Mouse (Mus musculus): Measurements from ENCODE around the gene Cnn1.
"Not testable (repeated sequence)": the region's sequence is repeated elsewhere in the genome, so short reads cannot be mapped to it uniquely, and the experiment has no call there.

Cnn1 gene

GRCm38 (mm10) chr9:22075778-22076177 is 23.2 kb upstream of the Cnn1 start:
- not testable (repeated sequence) for DNase-seq (ENCODE audit: low spot score in 2 of 2)

- no peak for DNase-seq (ENCODE audit: low spot score in 2 of 2)
Measured at GRCm38 (mm10) chr9:22076223-22076622, 22.8 kb upstream of the Cnn1 start.

DNA sequence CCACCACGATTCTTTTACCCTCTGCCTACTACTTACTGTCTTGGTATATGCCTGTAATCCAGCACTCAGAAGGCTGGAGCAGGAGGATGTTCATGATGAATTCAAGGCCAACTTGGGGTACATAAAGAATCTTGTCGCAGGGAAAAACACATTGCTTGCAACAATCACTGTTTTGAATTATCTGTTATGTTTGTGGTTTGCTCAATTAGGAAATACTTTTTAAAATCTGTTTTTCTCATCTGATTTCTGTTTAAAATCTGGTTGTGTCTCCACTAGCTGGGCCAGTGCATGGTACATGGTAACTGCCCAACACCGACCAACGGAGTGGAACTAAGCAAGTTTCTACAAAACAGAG is 14.4 kb upstream of the Cnn1 start:
- DNase-seq (ENCODE audit: low spot score in 2 of 2): no peak

DNA sequence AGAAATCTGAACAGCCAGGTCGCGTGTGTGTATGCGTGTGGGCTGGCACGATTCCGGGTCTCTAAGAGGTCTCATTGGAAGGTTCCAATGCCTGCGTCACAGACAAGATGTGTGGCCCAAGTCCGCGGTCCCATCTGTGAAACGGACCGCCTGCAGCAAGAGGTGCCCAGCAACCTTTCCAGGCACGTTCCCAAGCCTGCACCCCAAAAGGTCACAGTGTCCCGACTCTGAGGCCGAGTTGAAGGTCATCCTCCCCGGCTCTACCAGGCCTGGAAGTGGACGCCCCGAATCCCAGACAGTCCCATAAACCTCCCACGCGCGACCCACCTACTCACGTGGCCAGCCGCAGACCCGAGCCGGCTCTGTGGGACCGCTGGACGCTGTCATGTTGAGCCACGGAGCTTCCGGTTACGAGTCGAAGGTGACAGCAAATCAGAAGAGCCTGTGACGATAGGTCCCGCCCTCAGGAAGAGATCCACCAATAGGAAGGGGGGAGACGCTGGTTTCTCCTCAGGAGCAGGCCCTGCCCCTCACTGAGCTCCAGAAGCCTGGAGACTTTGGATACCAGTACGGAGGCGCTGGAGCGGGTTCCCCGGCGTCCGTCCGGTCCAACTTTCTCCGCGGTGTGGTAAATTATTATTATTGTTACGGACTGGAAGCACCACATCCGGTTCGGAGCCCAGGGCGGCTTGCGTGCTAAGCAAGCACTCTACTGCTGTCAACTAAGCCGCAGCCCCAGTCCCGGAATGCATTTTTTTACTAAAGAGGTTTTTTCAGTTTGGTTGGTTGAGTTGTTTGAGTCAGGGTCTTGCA is 13.8 kb upstream of the Cnn1 start, which contains the start of gene Ecsit:
Ecsit (minus strand) TSS at position 417 of the 813 bp plus-strand sequence.
- peak; percentile 75 to 88 for DNase-seq (ENCODE audit: low spot score in 2 of 2)

- no peak for DNase-seq (ENCODE audit: low spot score in 2 of 2)
Measured at GRCm38 (mm10) chr9:22086012-22086411, 13.0 kb upstream of the Cnn1 start.

- DNase-seq (ENCODE audit: low spot score in 2 of 2): no peak
Measured at GRCm38 (mm10) chr9:22087034-22087618, 11.9 kb upstream of the Cnn1 start.

DNA sequence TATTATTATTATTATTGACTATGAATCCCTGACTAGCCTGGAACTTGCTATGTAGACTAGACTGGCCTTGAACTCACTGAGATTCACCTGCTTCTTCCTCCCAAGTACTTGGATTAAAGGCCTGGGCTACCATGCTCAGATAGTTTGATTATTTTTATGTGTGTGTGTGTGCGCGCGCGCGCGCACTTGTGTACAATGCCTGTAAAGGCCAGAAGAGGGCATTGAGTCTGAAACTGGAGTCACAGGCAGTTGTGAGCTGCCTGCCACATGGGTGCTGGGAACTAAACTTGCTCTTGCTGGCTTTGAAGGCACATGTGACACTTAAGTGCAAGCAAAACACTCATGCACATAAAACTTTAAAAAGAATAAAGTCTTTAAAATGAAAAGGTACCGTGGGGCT is 9.7 kb upstream of the Cnn1 start:
- DNase-seq (ENCODE audit: low spot score in 2 of 2): no peak

- DNase-seq (ENCODE audit: low spot score in 2 of 2): no peak
Measured at GRCm38 (mm10) chr9:22089986-22090385, 9.0 kb upstream of the Cnn1 start.

- no peak for DNase-seq (ENCODE audit: low spot score in 2 of 2)
Measured at GRCm38 (mm10) chr9:22092746-22093145, 6.3 kb upstream of the Cnn1 start.

- DNase-seq (ENCODE audit: low spot score in 2 of 2): peak; percentile 80 to 82
Measured at GRCm38 (mm10) chr9:22095854-22096307, 3.1 kb upstream of the Cnn1 start.

- DNase-seq (ENCODE audit: low spot score in 2 of 2): no peak
Measured at GRCm38 (mm10) chr9:22099922-22100321, 906 bp downstream of the Cnn1 start.

DNA sequence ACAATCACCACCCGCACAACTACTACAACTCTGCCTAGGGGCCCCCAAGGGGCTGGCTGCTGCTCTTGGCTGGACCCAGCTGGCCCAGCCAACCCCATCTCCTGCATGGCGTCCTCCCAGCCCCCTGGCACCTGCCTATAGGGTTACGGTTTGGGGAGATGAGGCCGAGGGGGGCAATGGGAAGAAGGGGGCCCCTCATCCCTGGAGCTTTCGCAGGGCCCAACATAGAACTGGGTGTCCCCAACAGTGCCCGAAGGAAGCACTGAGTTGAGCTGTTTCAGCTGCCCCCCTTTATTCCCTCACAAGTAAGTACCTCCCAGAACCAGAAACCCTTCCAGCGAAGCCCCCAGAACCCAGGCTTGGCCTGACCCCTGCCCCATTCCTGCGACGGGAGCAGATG is 9.2 kb downstream of the Cnn1 start:
- no peak for DNase-seq (ENCODE audit: low spot score in 2 of 2)

- DNase-seq (ENCODE audit: low spot score in 2 of 2): no peak
Measured at GRCm38 (mm10) chr9:22115635-22116034, 16.6 kb downstream of the Cnn1 start.

- no peak for DNase-seq (ENCODE audit: low spot score in 2 of 2)
Measured at GRCm38 (mm10) chr9:22116086-22116485, 17.1 kb downstream of the Cnn1 start.

GRCm38 (mm10) chr9:22116740-22117426 is 17.9 kb downstream of the Cnn1 start, which contains the start of gene Elof1:
Gene Elof1 (minus strand): TSS chr9:22117172.
- peak; percentile 82 to 91 for DNase-seq (ENCODE audit: low spot score in 2 of 2)

DNA sequence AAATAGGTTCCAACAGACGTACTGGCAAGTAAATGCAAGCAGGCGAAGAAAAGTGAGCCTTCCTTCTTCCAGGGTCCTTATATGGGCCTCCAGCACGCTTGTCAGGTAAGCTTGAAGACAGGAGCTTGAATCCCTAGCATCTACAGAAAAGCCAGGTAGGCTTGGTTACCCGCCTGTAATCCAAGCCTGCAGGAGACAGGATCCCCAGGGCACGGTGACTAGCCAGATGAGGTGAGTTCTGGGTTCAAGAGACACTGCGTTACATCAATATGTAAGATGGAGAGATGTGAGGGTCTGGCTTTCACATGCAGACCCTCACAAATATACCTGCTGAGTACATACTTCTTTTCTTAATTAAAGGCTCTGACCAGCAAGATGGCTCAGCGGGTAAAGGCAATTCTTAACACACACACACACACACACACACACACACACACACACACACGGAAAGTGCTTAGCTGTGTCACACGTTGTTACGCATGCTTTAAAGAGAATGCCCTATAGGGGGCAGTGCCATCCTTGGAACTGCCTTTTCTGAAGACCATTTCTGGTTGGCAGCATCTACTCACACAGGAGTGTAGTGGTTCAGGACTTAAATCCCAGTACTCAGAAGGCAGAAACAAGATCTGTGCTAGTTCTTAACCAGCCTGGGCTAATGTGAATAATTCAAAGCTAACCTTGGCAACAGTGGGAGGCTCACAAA is 18.9 kb downstream of the Cnn1 start:
- DNase-seq (ENCODE audit: low spot score in 2 of 2): no peak

GRCm38 (mm10) chr9:22119543-22119942 is 20.5 kb downstream of the Cnn1 start:
- DNase-seq (ENCODE audit: low spot score in 2 of 2): no peak

DNA sequence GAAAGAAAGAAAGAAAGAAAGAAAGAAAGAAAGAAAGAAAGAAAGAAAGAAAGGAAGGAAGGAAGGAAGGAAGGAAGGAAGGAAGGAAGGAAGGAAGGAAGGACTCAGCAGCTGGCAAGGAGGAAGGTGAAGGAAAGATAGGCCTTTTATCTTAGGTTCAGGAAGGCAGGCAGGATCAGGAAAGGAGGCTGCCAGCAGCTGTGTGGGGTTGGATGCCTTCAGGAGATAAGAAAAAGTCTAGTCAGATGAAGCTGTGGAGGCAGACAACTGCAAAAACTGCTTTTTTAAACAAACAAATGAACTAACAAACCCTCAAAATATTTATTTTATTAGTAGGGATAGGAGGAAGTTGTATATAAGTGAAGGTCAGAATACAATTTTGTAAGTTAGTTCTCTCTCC is 22.5 kb downstream of the Cnn1 start:
- DNase-seq (ENCODE audit: low spot score in 2 of 2): no peak

DNA sequence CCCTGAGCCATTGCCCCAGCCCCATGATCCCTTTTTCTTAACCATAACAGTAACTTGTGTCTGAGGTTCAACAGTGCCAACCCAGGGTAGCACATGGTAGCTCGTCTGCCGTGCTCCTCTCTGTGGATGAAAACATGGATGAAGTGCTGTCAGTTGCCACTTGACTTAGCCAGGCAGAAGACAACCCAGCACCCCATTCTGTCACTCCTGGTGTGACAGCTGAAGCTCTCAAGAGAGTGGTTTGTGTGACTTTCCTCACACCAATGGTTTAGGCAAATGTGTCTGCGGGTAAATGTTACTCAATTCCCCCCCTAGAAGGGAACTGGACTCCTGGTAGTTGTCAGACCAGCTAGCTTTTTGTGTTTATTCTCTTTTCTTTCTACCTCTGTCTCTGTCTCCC is 23.0 kb downstream of the Cnn1 start:
- no peak for DNase-seq (ENCODE audit: low spot score in 2 of 2)

DNA sequence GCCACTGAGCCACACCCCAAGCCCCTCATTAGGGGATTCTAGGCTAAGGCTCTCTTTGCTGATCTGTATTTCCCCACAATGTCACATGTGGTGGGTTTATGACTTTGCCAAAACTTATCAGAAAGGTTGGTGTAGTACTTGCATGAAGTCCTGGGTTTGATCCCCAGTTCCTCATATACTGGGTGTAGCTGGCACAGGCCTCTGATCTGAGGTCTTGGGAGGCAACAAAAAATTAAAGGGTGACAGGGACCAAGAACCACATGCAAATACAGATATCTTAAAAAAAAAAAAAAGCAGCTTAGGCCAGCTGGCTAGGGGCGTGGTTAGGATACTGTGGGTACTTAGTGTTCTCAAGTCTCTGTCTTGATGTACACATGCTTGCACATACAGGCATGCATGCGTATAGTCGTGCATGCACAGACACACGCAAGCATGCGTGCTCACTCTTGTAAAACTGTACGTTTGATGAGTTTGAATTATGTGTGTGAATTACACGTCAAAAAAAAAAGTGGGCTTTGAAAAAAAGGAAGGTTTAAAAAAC is 24.1 kb downstream of the Cnn1 start:
- no peak for DNase-seq (ENCODE audit: low spot score in 2 of 2)

DNA sequence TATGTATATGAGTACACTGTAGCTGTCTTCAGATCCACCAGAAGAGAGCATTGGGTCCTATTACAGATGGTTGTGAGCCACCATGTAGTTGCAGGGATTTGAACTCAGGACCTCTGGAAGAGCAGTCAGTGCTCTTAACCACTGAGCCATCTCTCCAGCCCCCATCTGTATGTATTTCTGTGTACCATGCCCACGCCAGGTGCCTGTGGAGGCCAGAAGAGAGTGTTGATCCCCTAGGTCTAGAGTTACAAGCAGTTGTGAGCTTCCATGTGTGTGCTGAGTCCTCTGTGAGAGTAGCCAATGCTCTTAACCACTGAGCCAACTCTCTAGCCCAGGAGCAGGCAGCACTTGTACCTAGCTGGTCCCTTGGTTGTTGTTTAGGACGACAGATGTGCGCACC is 25.2 kb downstream of the Cnn1 start:
- no peak for DNase-seq (ENCODE audit: low spot score in 2 of 2)

Measured in urinary bladder, adult 18-20 months (tissue).